8 mouse cellular contexts compared by ENCODE assay signal in genomic region chr1:156718950-156719805, GRCm38 (mm10). TPM values are rescaled to one million over a fixed set of nuclear protein-coding genes. Genes with fewer than 3 reads are reported as not detected.
DNase-seq lines count a peak whose midpoint lies in the region; ATAC-seq and TF ChIP-seq lines count a peak whose summit lies in the region.

Gene Fam20b (minus strand): TSS chr1:156719086.

- H3K4me2 ChIP-seq in embryonic facial prominence, embryonic 14.5 days (ENCODE audit: low read depth, low read length), result peak within 1 kb of the TSS; percentile 67
- H3K4me2 ChIP-seq in limb, embryonic 14.5 days (replicated peaks; ENCODE audit: low read depth, low read length, severe bottlenecking), result peak within 1 kb of the TSS; percentile 70
- peak within 1 kb of the TSS; percentile 71 for H3K4me2 ChIP-seq in midbrain, postnatal 0 days (ENCODE audit: low read depth, low read length, poor library complexity, severe bottlenecking)

- no peaks in the 10 kb centered on the region for H3K27me3 ChIP-seq in embryonic facial prominence, embryonic 14.5 days (replicated peaks; ENCODE audit: control insufficient read depth, insufficient read depth, low read length)
- H3K27me3 ChIP-seq in limb, embryonic 14.5 days (ENCODE audit: control insufficient read depth, insufficient read depth, low read length), result no peaks in the 10 kb centered on the region
- H3K27me3 ChIP-seq in midbrain, postnatal 0 days (ENCODE audit: insufficient read depth, low read length), result no peaks in the 10 kb centered on the region

- peak within 1 kb of the TSS; percentile 87 for H3K9ac ChIP-seq in embryonic facial prominence, embryonic 14.5 days (ENCODE audit: low read depth, low read length)
- peak within 1 kb of the TSS; percentile 89 for H3K9ac ChIP-seq in limb, embryonic 14.5 days (ENCODE audit: low read depth, low read length, severe bottlenecking)
- H3K9ac ChIP-seq in midbrain, postnatal 0 days (replicated peaks; ENCODE audit: low read length, poor library complexity, severe bottlenecking), result peak within 1 kb of the TSS; percentile 90

- peak within 1 kb of the TSS; percentile 84 for H3K27ac ChIP-seq in embryonic facial prominence, embryonic 14.5 days (replicated peaks; ENCODE audit: low read depth, low read length)
- peak within 1 kb of the TSS; percentile 73 for H3K27ac ChIP-seq in limb, embryonic 14.5 days (replicated peaks; ENCODE audit: low read depth, low read length)
- H3K27ac ChIP-seq in midbrain, postnatal 0 days (ENCODE audit: low read depth, low read length), result peak within 1 kb of the TSS; percentile 92

- DNase-seq in 3T3-L1 (ENCODE audit: low read depth, low spot score), result peak; percentile 87
- peak; percentile 95 to 97 for DNase-seq in adrenal gland, postnatal 4 days (ENCODE audit: low spot score in 2 of 2)
- peak; percentile 96 for DNase-seq in embryonic facial prominence, embryonic 14.5 days (ENCODE audit: low spot score)
- peak; percentile 94 for DNase-seq in heart, adult 8-10 months (ENCODE audit: low spot score)
- peak; percentile 97 for DNase-seq in kidney, adult 9 months
- DNase-seq in limb, embryonic 14.5 days (ENCODE audit: low spot score), result peak; percentile 91
- peak; percentile 97 for DNase-seq in midbrain, postnatal 0 days (ENCODE audit: low spot score)
- DNase-seq in spleen, postnatal 14 days (ENCODE audit: low spot score in 2 of 2), result peak; percentile 96 to 97

- H3K9me3 ChIP-seq in embryonic facial prominence, embryonic 14.5 days (ENCODE audit: control insufficient read depth, low read length), result no peaks in the 10 kb centered on the region
- H3K9me3 ChIP-seq in limb, embryonic 14.5 days (ENCODE audit: control insufficient read depth, low read length), result no peaks in the 10 kb centered on the region
- H3K9me3 ChIP-seq in midbrain, postnatal 0 days (ENCODE audit: low read length), result no peaks in the 10 kb centered on the region

- TF ChIP-seq CTCF in midbrain, postnatal 0 days (IDR thresholded peaks at IDR 0.05), result peak; percentile 21; the same call in 1 of the 2 replicates

- WGBS in embryonic facial prominence, embryonic 14.5 days, result 2% methylated on average over 14 of the region's 47 CpGs
- under 1% methylated on average over 28 of the region's 47 CpGs for WGBS in limb, embryonic 14.5 days
- WGBS in midbrain, postnatal 0 days, result under 1% methylated on average over 28 of the region's 47 CpGs

- no peak for TF ChIP-seq POLR2A in limb, embryonic 14.5 days (IDR thresholded peaks at IDR 0.05; ENCODE audit: borderline replicate concordance, extremely low read depth, insufficient read depth, insufficient read length)

- no peaks in the 10 kb centered on the region for H3K36me3 ChIP-seq in embryonic facial prominence, embryonic 14.5 days (ENCODE audit: control insufficient read depth, insufficient read depth, low read length)
- H3K36me3 ChIP-seq in limb, embryonic 14.5 days (ENCODE audit: control insufficient read depth, insufficient read depth, low read length), result peaks cover 11% of the 10 kb centered on the region; the same call in 1 of the 2 replicates
- no peaks in the 10 kb centered on the region for H3K36me3 ChIP-seq in midbrain, postnatal 0 days (ENCODE audit: insufficient read depth, low read length)

- ATAC-seq in embryonic facial prominence, embryonic 14.5 days (ENCODE audit: low read depth), result peak; percentile 98
- ATAC-seq in limb, embryonic 14.5 days (ENCODE audit: low FRiP score, low read depth), result peak; percentile 99
- peak; percentile 98 for ATAC-seq in midbrain, postnatal 0 days (ENCODE audit: low FRiP score)

- H3K4me3 ChIP-seq in embryonic facial prominence, embryonic 14.5 days (ENCODE audit: low read depth, low read length), result peak within 1 kb of the TSS; percentile 93
- peak within 1 kb of the TSS; percentile 94 for H3K4me3 ChIP-seq in limb, embryonic 14.5 days (replicated peaks; ENCODE audit: low read length)
- H3K4me3 ChIP-seq in midbrain, postnatal 0 days (ENCODE audit: low read depth, low read length), result peak within 1 kb of the TSS; percentile 86

- 0 out of 2 replicates have a peak, but pooled peaks cover 4% of the 10 kb centered on the region for H3K4me1 ChIP-seq in embryonic facial prominence, embryonic 14.5 days (ENCODE audit: control insufficient read depth, insufficient read depth, low read length)
- peaks cover 5% of the 10 kb centered on the region; the same call in 1 of the 2 replicates for H3K4me1 ChIP-seq in limb, embryonic 14.5 days (ENCODE audit: control insufficient read depth, insufficient read depth, low read length)
- H3K4me1 ChIP-seq in midbrain, postnatal 0 days (ENCODE audit: insufficient read depth, low read length), result 0 out of 2 replicates have a peak, but pooled peaks cover 3% of the 10 kb centered on the region

RNA-seq across cellular contexts. Expression of gene Fam20b, which starts in this region (rescaled TPM):
- 10 to 100 TPM; 51.7 to 62.4 TPM for total RNA-seq in adrenal gland, postnatal 4 days (2021)
- polyA plus RNA-seq in embryonic facial prominence, embryonic 14.5 days (2014; fragmentation: Nextera tagmentation; extraction: Ambion mirVana), result 30.0 and 31.1 TPM in 2 replicates
- total RNA-seq in heart, adult 8-10 months (2022), result 10 to 100 TPM; 59.9 to 68.8 (median 65.7) TPM
- 35.0 and 35.8 TPM in 2 replicates for polyA plus RNA-seq in limb, embryonic 14.5 days (2012; rRNA removed)
- 29.7 and 33.5 TPM in 2 replicates for polyA plus RNA-seq in limb, embryonic 14.5 days (2014; fragmentation: Nextera tagmentation; extraction: Ambion mirVana)
- 69.9 and 74.3 TPM in 2 replicates for total RNA-seq in midbrain, postnatal 0 days (2014; rRNA removed)
- polyA plus RNA-seq in midbrain, postnatal 0 days (2015; fragmentation: Nextera tagmentation; extraction: Ambion mirVana), result 30.0 and 32.3 TPM in 2 replicates

Comparison
In these comparisons a context has a peak if more than half of its experiments do, and no peak if none do; other contexts are left out.
1. Peak in every context shown above with its lines: DNase-seq, ATAC-seq, H3K4me3 ChIP-seq and H3K27ac ChIP-seq.